Mouse (Mus musculus): ENCODE measurements around the gene Sytl1. TPM values are rescaled to one million over a fixed set of nuclear protein-coding genes. Genes with fewer than 3 reads are reported as not detected.
A peak's percentile ranks its signal among the peaks of the same experiment; 100 is the strongest.

Sytl1 gene
- total and polyA plus RNA-seq, 2 experiments from 2014 or later = 0.79 to 3.6 TPM

- no peak overlapping the region for H3K4me3 ChIP-seq (ENCODE audit: low read depth, low read length)
- H3K9me3 ChIP-seq (replicated peaks; ENCODE audit: control insufficient read depth, low read length) = no peaks in the 10 kb centered on the region
- no peak overlapping the region for H3K4me2 ChIP-seq (ENCODE audit: low read depth, low read length)
- no peaks in the 10 kb centered on the region for H3K36me3 ChIP-seq (replicated peaks; ENCODE audit: control insufficient read depth, insufficient read depth, low read length)
- H3K27ac ChIP-seq (ENCODE audit: low read depth) = no peak overlapping the region
- 18% methylated on average over 21 of the region's 24 CpGs for whole genome bisulfite sequencing
- peaks cover 31% of the 10 kb centered on the region for H3K27me3 ChIP-seq (ENCODE audit: control insufficient read depth, insufficient read depth, low read length)
- ATAC-seq (ENCODE audit: insufficient read depth, low read depth) (no peak), DNase-seq (ENCODE audit: low spot score) (no peak)
- no peaks in the 10 kb centered on the region for H3K4me1 ChIP-seq (ENCODE audit: control insufficient read depth, insufficient read depth)
- no peak overlapping the region for H3K9ac ChIP-seq (replicated peaks; ENCODE audit: low read depth, low read length)
- TF ChIP-seq EP300 (IDR thresholded peaks at IDR 0.05; ENCODE audit: low read depth) (no peak), CTCF (IDR thresholded peaks at IDR 0.05; ENCODE audit: low read depth) (no peak)
Measured at GRCm38 (mm10) chr4:133256820-133257219, 6.1 kb downstream of the Sytl1 start.

GRCm38 (mm10) chr4:133255392-133255791, 7.5 kb downstream of the Sytl1 start:
- ATAC-seq (ENCODE audit: insufficient read depth, low read depth) (no peak), DNase-seq (ENCODE audit: low spot score) (no peak)
- Histone ChIP-seq H3K4me2 (ENCODE audit: low read depth, low read length) (no peak overlapping the region), H3K4me3 (ENCODE audit: low read depth, low read length) (no peak overlapping the region), H3K9me3 (replicated peaks; ENCODE audit: control insufficient read depth, low read length) (no peaks in the 10 kb centered on the region), H3K9ac (replicated peaks; ENCODE audit: low read depth, low read length) (no peak overlapping the region), H3K36me3 (replicated peaks; ENCODE audit: control insufficient read depth, insufficient read depth, low read length) (no peaks in the 10 kb centered on the region), H3K27me3 (ENCODE audit: control insufficient read depth, insufficient read depth, low read length) (peaks cover 45% of the 10 kb centered on the region), H3K4me1 (ENCODE audit: control insufficient read depth, insufficient read depth) (no peaks in the 10 kb centered on the region), H3K27ac (ENCODE audit: low read depth) (no peak overlapping the region)
- no peak for TF ChIP-seq CTCF (IDR thresholded peaks at IDR 0.05; ENCODE audit: low read depth)
- TF ChIP-seq EP300 (IDR thresholded peaks at IDR 0.05; ENCODE audit: low read depth) = no peak
- WGBS = 52% methylated on average over 6 of the region's 6 CpGs

- DNase-seq (ENCODE audit: low spot score) (no peak), ATAC-seq (ENCODE audit: insufficient read depth, low read depth) (no peak)
- Histone ChIP-seq H3K9me3 (replicated peaks; ENCODE audit: control insufficient read depth, low read length) (no peaks in the 10 kb centered on the region), H3K27me3 (ENCODE audit: control insufficient read depth, insufficient read depth, low read length) (peaks cover 60% of the 10 kb centered on the region), H3K4me1 (ENCODE audit: control insufficient read depth, insufficient read depth) (no peaks in the 10 kb centered on the region), H3K9ac (replicated peaks; ENCODE audit: low read depth, low read length) (no peak overlapping the region), H3K4me3 (ENCODE audit: low read depth, low read length) (no peak overlapping the region), H3K36me3 (replicated peaks; ENCODE audit: control insufficient read depth, insufficient read depth, low read length) (no peaks in the 10 kb centered on the region), H3K27ac (ENCODE audit: low read depth) (no peak overlapping the region), H3K4me2 (ENCODE audit: low read depth, low read length) (no peak overlapping the region)
- 69% methylated on average over 12 of the region's 12 CpGs for WGBS
- TF ChIP-seq EP300 (IDR thresholded peaks at IDR 0.05; ENCODE audit: low read depth) (no peak), CTCF (IDR thresholded peaks at IDR 0.05; ENCODE audit: low read depth) (no peak)
Measured at GRCm38 (mm10) chr4:133253412-133253811, 9.5 kb downstream of the Sytl1 start.

DNA sequence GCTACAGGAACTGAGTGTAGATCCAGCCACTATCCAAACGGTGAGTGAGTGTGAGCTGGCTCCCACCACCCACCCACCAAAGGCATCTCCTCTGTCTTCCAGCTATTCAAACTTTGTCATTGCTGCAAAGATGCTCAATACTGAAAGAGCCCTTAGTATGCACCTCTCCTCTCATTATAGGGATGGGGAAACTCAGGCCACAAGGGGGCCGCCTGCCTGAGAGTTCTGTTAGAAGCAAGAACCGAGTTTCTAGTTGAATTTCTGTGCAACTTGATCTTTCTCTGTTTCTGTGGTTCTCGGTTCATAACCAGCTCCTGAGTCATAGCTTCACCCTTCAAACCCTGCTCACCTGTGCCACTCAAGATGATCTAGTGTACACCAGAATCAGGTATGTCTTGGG, 10.8 kb downstream of the Sytl1 start:
- Histone ChIP-seq H3K36me3 (replicated peaks; ENCODE audit: control insufficient read depth, insufficient read depth, low read length) (no peaks in the 10 kb centered on the region), H3K4me2 (ENCODE audit: low read depth, low read length) (no peak overlapping the region), H3K9me3 (replicated peaks; ENCODE audit: control insufficient read depth, low read length) (no peaks in the 10 kb centered on the region), H3K4me1 (ENCODE audit: control insufficient read depth, insufficient read depth) (no peaks in the 10 kb centered on the region), H3K27ac (ENCODE audit: low read depth) (no peak overlapping the region), H3K9ac (replicated peaks; ENCODE audit: low read depth, low read length) (no peak overlapping the region), H3K27me3 (ENCODE audit: control insufficient read depth, insufficient read depth, low read length) (peaks cover 62% of the 10 kb centered on the region), H3K4me3 (ENCODE audit: low read depth, low read length) (no peak overlapping the region)
- 64% methylated on average over 4 of the region's 4 CpGs for WGBS
- DNase-seq (ENCODE audit: low spot score) (no peak), ATAC-seq (ENCODE audit: insufficient read depth, low read depth) (no peak)
- no peak for TF ChIP-seq EP300 (IDR thresholded peaks at IDR 0.05; ENCODE audit: low read depth)
- peak; percentile 11; the same call in 1 of the 2 replicates for TF ChIP-seq CTCF (IDR thresholded peaks at IDR 0.05; ENCODE audit: low read depth)

- H3K4me3 ChIP-seq (ENCODE audit: low read depth, low read length) = peak overlapping the region; percentile 26
- no peak for TF ChIP-seq EP300 (IDR thresholded peaks at IDR 0.05; ENCODE audit: low read depth)
- TF ChIP-seq CTCF (IDR thresholded peaks at IDR 0.05; ENCODE audit: low read depth) = no peak
- no peak for ATAC-seq (ENCODE audit: insufficient read depth, low read depth)
- H3K4me2 ChIP-seq (ENCODE audit: low read depth, low read length) = peak overlapping the region; percentile 48
- H3K36me3 ChIP-seq (replicated peaks; ENCODE audit: control insufficient read depth, insufficient read depth, low read length) = no peaks in the 10 kb centered on the region
- H3K9me3 ChIP-seq (replicated peaks; ENCODE audit: control insufficient read depth, low read length) = no peaks in the 10 kb centered on the region
- WGBS = 18% methylated on average over 31 of the region's 31 CpGs
- H3K27me3 ChIP-seq (ENCODE audit: control insufficient read depth, insufficient read depth, low read length) = peaks cover 62% of the 10 kb centered on the region
- no peak overlapping the region for H3K27ac ChIP-seq (ENCODE audit: low read depth)
- H3K9ac ChIP-seq (replicated peaks; ENCODE audit: low read depth, low read length) = no peak overlapping the region
- DNase-seq (ENCODE audit: low spot score) = no peak
- H3K4me1 ChIP-seq (ENCODE audit: control insufficient read depth, insufficient read depth) = no peaks in the 10 kb centered on the region
Measured at GRCm38 (mm10) chr4:133251214-133251613, 11.7 kb downstream of the Sytl1 start.

- Histone ChIP-seq H3K4me2 (ENCODE audit: low read depth, low read length) (peak overlapping the region; percentile 48), H3K9me3 (replicated peaks; ENCODE audit: control insufficient read depth, low read length) (no peaks in the 10 kb centered on the region), H3K9ac (replicated peaks; ENCODE audit: low read depth, low read length) (no peak overlapping the region), H3K27ac (ENCODE audit: low read depth) (no peak overlapping the region), H3K36me3 (replicated peaks; ENCODE audit: control insufficient read depth, insufficient read depth, low read length) (no peaks in the 10 kb centered on the region), H3K27me3 (ENCODE audit: control insufficient read depth, insufficient read depth, low read length) (peaks cover 58% of the 10 kb centered on the region), H3K4me3 (ENCODE audit: low read depth, low read length) (peak overlapping the region; percentile 26), H3K4me1 (ENCODE audit: control insufficient read depth, insufficient read depth) (no peaks in the 10 kb centered on the region)
- TF ChIP-seq EP300 (IDR thresholded peaks at IDR 0.05; ENCODE audit: low read depth) (no peak), CTCF (IDR thresholded peaks at IDR 0.05; ENCODE audit: low read depth) (peak; percentile 67)
- ATAC-seq (ENCODE audit: insufficient read depth, low read depth) = peak; percentile 63
- DNase-seq (ENCODE audit: low spot score) = peak; percentile 55
- 5% methylated on average over 22 of the region's 22 CpGs for WGBS
Measured at GRCm38 (mm10) chr4:133250609-133251008, 12.3 kb downstream of the Sytl1 start.

Measured in heart, postnatal 0 days (tissue).